Mouse (Mus musculus) heart, postnatal 36 days (tissue): ENCODE measurements at regions not wholly inside any gene's neighbourhood (a gene's known extent, or its start where the extent isn't known, plus 50 kb on each side); places are given as distances from the start of the nearest gene placed in this dataset.
A peak's percentile ranks its signal among the peaks of the same experiment; 100 is the strongest.

ENCODE experiments used
- DNase-seq, 2 experiments: peaks; one replicate each; pipeline ENCODE4 v3.0.0; 2021 to 2022
- intact Hi-C: fragments of 180-260 bp; cut with DNase I; formaldehyde crosslinking; loops from one replicate; pipeline ENCODE4 v1.15.1; 2025

GRCm38 (mm10) chr9:80705264-80705663 is 240.0 kb upstream of the Impg1 start:
- intact Hi-C loops, result no loop called here
- DNase-seq, result no peak

GRCm38 (mm10) chr9:80697171-80697570 is 231.9 kb upstream of the Impg1 start:
- intact Hi-C loops, result no loop called here
- no peak for DNase-seq

- DNase-seq, result peak in 1 of 2 experiments; percentile 3
- intact Hi-C loops, result no loop called here
Measured at GRCm38 (mm10) chr9:80688481-80689086, 223.3 kb upstream of the Impg1 start.

- intact Hi-C loops, result no loop called here
- DNase-seq, result no peak
Measured at GRCm38 (mm10) chr9:80683030-80683692, 217.9 kb upstream of the Impg1 start.

GRCm38 (mm10) chr9:80681709-80682108 is 216.4 kb upstream of the Impg1 start:
- intact Hi-C loops, result no loop called here

GRCm38 (mm10) chr9:80671483-80671882 is 206.2 kb upstream of the Impg1 start:
- intact Hi-C loops, result no loop called here
- no peak for DNase-seq

More at GRCm38 (mm10) chr9:80681709-80682108, 216.4 kb upstream of the Impg1 start:
- DNase-seq, result no peak

GRCm38 (mm10) chr9:80668575-80669248 is 203.4 kb upstream of the Impg1 start:
- intact Hi-C loops, result no loop called here
- DNase-seq, result no peak

GRCm38 (mm10) chr9:80658755-80659154 is 193.5 kb upstream of the Impg1 start:
- no peak for DNase-seq
- intact Hi-C loops, result no loop called here

GRCm38 (mm10) chr9:80615114-80615513 is 149.8 kb upstream of the Impg1 start:
- intact Hi-C loops, result no loop called here
- DNase-seq, result no peak

- no peak for DNase-seq
- intact Hi-C loops, result no loop called here
Measured at GRCm38 (mm10) chr9:80600019-80600418, 134.7 kb upstream of the Impg1 start.

GRCm38 (mm10) chr9:80565388-80566024 is 100.2 kb upstream of the Impg1 start:
- DNase-seq, result no peak
- intact Hi-C loops, result no loop called here

- DNase-seq, result no peak
- intact Hi-C loops, result no loop called here
Measured at GRCm38 (mm10) chr9:80563655-80564054, 98.4 kb upstream of the Impg1 start.

GRCm38 (mm10) chr9:80555531-80556067 is 90.3 kb upstream of the Impg1 start:
- intact Hi-C loops, result no loop called here
- DNase-seq, result no peak
